Mouse (Mus musculus) hindbrain, embryonic 15.5 days (tissue): ENCODE data around the gene Retnla. TPM values are rescaled to one million over a fixed set of nuclear protein-coding genes. Genes with fewer than 3 reads are reported as not detected.

ENCODE experiments used
- ATAC-seq: fragments of 200-750 bp; cut with Nextera tagmentation; 2 replicates; pipeline ENCODE4 v1.8.0; 2017; ENCODE audit warnings: low read depth, moderate number of reproducible peaks, moderate TSS enrichment; ENCODE audit not compliant: low FRiP score
- H3K27ac ChIP-seq: fragments of 300-500 bp; sonication (generic); replicated peaks from 2 replicates; pipeline ENCODE4 v1.5.1; 2015; ENCODE audit warnings: mild to moderate bottlenecking, inconsistent platforms
- H3K27me3 ChIP-seq: fragments of 300-500 bp; sonication (generic); 2 replicates; pipeline ENCODE4 v1.6.1; 2015; ENCODE audit warnings: control low read depth, inconsistent platforms
- H3K36me3 ChIP-seq: fragments of 300-500 bp; sonication (generic); 2 replicates; pipeline ENCODE4 v1.6.1; 2015; ENCODE audit warnings: control low read depth, inconsistent platforms
- H3K4me1 ChIP-seq: fragments of 300-500 bp; sonication (generic); replicated peaks from 2 replicates; pipeline ENCODE4 v1.6.1; 2015; ENCODE audit warnings: control low read depth, inconsistent platforms
- H3K4me2 ChIP-seq: fragments of 300-500 bp; sonication (generic); 2 replicates; pipeline ENCODE4 v1.6.1; 2015; ENCODE audit warnings: moderate library complexity, mild to moderate bottlenecking, inconsistent platforms
- H3K4me3 ChIP-seq: fragments of 300-500 bp; sonication (generic); 2 replicates; pipeline ENCODE4 v1.5.1; 2015; ENCODE audit warnings: mild to moderate bottlenecking, inconsistent platforms
- H3K9ac ChIP-seq: fragments of 300-500 bp; sonication (generic); 2 replicates; pipeline ENCODE4 v1.6.1; 2015; ENCODE audit warnings: inconsistent platforms
- H3K9me3 ChIP-seq: fragments of 300-500 bp; sonication (generic); 2 replicates; pipeline ENCODE4 v1.6.1; 2016; ENCODE audit warnings: control low read depth, inconsistent platforms
- WGBS: fragments of 180-500 bp; shearing (Covaris S2); methylation state at CpG from one replicate; pipeline ENCODE4 v1.1.7; 2015; 5-methylcytosine and 5-hydroxymethylcytosine counted together
- polyA plus RNA-seq: library from polyadenylated mRNA; unstranded; fragments of >200 nt; fragmentation: Nextera tagmentation; extraction: Ambion mirVana; gene quantifications from 2 replicates; pipeline ENCODE4 v1.2.1, GENCODE M21; 2015

The Retnla gene
- polyA plus RNA-seq = not detected in 2 replicates

GRCm38 (mm10) chr16:48842266-48842665, at the start of gene Retnla:
Retnla (plus strand) TSS chr16:48842551.
- ATAC-seq = no peak
- no peaks in the 10 kb centered on the region for H3K36me3 ChIP-seq
- WGBS = 86% methylated on average over 3 of the region's 3 CpGs

GRCm38 (mm10) chr16:48798285-48798684, 44.1 kb upstream of the Retnla start:
- no peak overlapping the region for H3K4me2 ChIP-seq
- no peaks in the 10 kb centered on the region for H3K9me3 ChIP-seq
- H3K27me3 ChIP-seq = no peaks in the 10 kb centered on the region
- no peak overlapping the region for H3K27ac ChIP-seq
- 72% methylated on average over 3 of the region's 3 CpGs for WGBS
- H3K4me3 ChIP-seq = no peak overlapping the region
- ATAC-seq = no peak
- no peaks in the 10 kb centered on the region for H3K4me1 ChIP-seq
- no peak overlapping the region for H3K9ac ChIP-seq
- H3K36me3 ChIP-seq = no peaks in the 10 kb centered on the region

More at GRCm38 (mm10) chr16:48842266-48842665, at the start of gene Retnla:
- H3K4me3 ChIP-seq = no peak within 1 kb of the TSS
- H3K4me2 ChIP-seq = no peak within 1 kb of the TSS
- H3K4me1 ChIP-seq = no peaks in the 10 kb centered on the region
- H3K27ac ChIP-seq = no peak within 1 kb of the TSS
- no peaks in the 10 kb centered on the region for H3K27me3 ChIP-seq
- no peak within 1 kb of the TSS for H3K9ac ChIP-seq
- H3K9me3 ChIP-seq = no peaks in the 10 kb centered on the region

- H3K27ac ChIP-seq = no peak overlapping the region
- no peak overlapping the region for H3K4me3 ChIP-seq
- no peak overlapping the region for H3K9ac ChIP-seq
- no peaks in the 10 kb centered on the region for H3K27me3 ChIP-seq
- no peaks in the 10 kb centered on the region for H3K36me3 ChIP-seq
- ATAC-seq = no peak
- H3K9me3 ChIP-seq = no peaks in the 10 kb centered on the region
- no peak overlapping the region for H3K4me2 ChIP-seq
- WGBS = 87% methylated on average over 3 of the region's 3 CpGs
- no peaks in the 10 kb centered on the region for H3K4me1 ChIP-seq
These were observed 42.9 kb upstream of the Retnla start for GRCm38 (mm10) chr16:48799470-48799869.

DNA sequence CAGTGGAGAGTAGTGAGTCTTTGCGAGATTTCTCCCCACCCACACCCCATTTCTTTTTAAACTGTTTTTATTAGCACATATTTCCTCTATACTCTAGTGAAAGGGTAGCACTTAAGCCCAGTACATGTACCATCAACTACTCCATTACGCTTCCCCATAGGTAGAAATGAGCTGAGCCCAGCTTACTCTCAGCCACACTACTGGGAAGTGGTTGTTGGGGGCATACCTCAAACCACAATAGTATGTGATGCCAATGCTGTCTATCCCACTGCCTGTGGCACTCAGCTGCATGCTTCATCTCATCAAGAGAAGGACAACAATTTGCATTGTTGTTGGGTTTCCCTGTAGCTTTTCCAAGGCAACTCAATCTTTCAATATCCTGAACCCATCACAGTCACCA, 41.4 kb upstream of the Retnla start:
- no peak overlapping the region for H3K9ac ChIP-seq
- H3K4me1 ChIP-seq = no peaks in the 10 kb centered on the region
- H3K4me2 ChIP-seq = no peak overlapping the region
- no peak for ATAC-seq
- no peaks in the 10 kb centered on the region for H3K27me3 ChIP-seq
- H3K9me3 ChIP-seq = no peaks in the 10 kb centered on the region
- H3K4me3 ChIP-seq = no peak overlapping the region
- H3K36me3 ChIP-seq = no peaks in the 10 kb centered on the region
- no peak overlapping the region for H3K27ac ChIP-seq
- 93% methylated on average over 2 of the region's 2 CpGs for WGBS

GRCm38 (mm10) chr16:48805412-48805811, 36.9 kb upstream of the Retnla start:
- Histone ChIP-seq H3K9me3 (no peaks in the 10 kb centered on the region), H3K4me1 (no peaks in the 10 kb centered on the region), H3K4me2 (no peak overlapping the region), H3K27me3 (no peaks in the 10 kb centered on the region), H3K9ac (no peak overlapping the region), H3K36me3 (no peaks in the 10 kb centered on the region), H3K27ac (no peak overlapping the region), H3K4me3 (no peak overlapping the region)
- WGBS = 80% methylated on average over 1 of the region's 1 CpGs
- no peak for ATAC-seq

DNA sequence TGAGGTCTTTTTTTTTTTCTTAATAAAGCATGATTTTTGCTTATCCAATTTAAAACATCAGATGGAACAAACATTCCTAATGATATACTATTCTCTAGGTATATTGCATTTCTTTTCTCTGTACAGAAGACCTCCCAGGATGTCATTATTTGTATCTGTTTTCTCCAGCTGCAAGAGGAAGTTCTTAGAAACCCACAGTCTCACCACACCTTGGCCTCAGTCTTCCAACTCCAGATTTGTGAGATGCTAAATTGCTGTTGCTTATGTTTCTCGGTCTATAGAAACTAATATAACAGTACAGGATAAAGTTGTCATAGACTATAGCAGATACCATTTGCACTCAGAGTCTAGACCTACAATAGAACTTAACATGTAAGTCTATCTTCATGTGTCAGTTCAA, 35.8 kb upstream of the Retnla start:
- no peak overlapping the region for H3K9ac ChIP-seq
- H3K4me1 ChIP-seq = no peaks in the 10 kb centered on the region
- no peaks in the 10 kb centered on the region for H3K9me3 ChIP-seq
- no peak for ATAC-seq
- H3K27me3 ChIP-seq = no peaks in the 10 kb centered on the region
- H3K4me3 ChIP-seq = no peak overlapping the region
- H3K4me2 ChIP-seq = no peak overlapping the region
- H3K36me3 ChIP-seq = no peaks in the 10 kb centered on the region
- 83% methylated on average over 1 of the region's 1 CpGs for WGBS
- no peak overlapping the region for H3K27ac ChIP-seq

GRCm38 (mm10) chr16:48809374-48809773, 33.0 kb upstream of the Retnla start:
- Histone ChIP-seq H3K4me2 (no peak overlapping the region), H3K27me3 (no peaks in the 10 kb centered on the region), H3K9me3 (no peaks in the 10 kb centered on the region), H3K36me3 (no peaks in the 10 kb centered on the region), H3K9ac (no peak overlapping the region), H3K27ac (no peak overlapping the region), H3K4me3 (no peak overlapping the region), H3K4me1 (no peaks in the 10 kb centered on the region)
- ATAC-seq = no peak
- WGBS = 76% methylated on average over 2 of the region's 2 CpGs

GRCm38 (mm10) chr16:48811881-48812436, 30.4 kb upstream of the Retnla start:
- Histone ChIP-seq H3K27me3 (no peaks in the 10 kb centered on the region), H3K9ac (no peak overlapping the region), H3K4me2 (no peak overlapping the region), H3K4me1 (no peaks in the 10 kb centered on the region), H3K36me3 (no peaks in the 10 kb centered on the region), H3K27ac (no peak overlapping the region), H3K4me3 (no peak overlapping the region), H3K9me3 (no peaks in the 10 kb centered on the region)
- ATAC-seq = no peak
- 85% methylated on average over 7 of the region's 7 CpGs for WGBS

- no peaks in the 10 kb centered on the region for H3K9me3 ChIP-seq
- H3K27me3 ChIP-seq = no peaks in the 10 kb centered on the region
- no peaks in the 10 kb centered on the region for H3K4me1 ChIP-seq
- no peak within 1 kb of the TSS for H3K9ac ChIP-seq
- no peaks in the 10 kb centered on the region for H3K36me3 ChIP-seq
- H3K27ac ChIP-seq = no peak within 1 kb of the TSS
- 98% methylated on average over 2 of the region's 2 CpGs for WGBS
- no peak within 1 kb of the TSS for H3K4me2 ChIP-seq
- ATAC-seq = no peak
- H3K4me3 ChIP-seq = no peak within 1 kb of the TSS
These were observed 25.7 kb upstream of the Retnla start, which contains the start of gene Retnlb for GRCm38 (mm10) chr16:48816695-48817094. Retnlb (plus strand) TSS chr16:48816856.

DNA sequence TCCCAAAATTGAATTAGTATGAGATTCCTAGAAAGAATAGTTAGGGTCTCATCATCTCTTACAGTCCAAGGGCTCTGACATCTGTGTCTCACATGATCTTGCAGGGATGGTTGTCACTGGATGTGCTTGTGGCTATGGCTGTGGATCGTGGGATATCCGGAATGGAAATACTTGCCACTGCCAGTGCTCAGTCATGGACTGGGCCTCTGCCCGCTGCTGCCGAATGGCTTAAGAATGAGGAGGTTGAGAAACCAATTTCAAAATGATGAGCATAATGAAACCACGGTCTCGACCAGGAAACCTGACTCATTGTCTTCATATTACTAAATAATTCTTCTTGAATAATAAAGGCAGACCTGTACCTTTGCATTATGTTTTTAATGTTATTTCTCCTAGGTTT, 23.8 kb upstream of the Retnla start:
- WGBS = 94% methylated on average over 6 of the region's 6 CpGs
- no peak for ATAC-seq

DNA sequence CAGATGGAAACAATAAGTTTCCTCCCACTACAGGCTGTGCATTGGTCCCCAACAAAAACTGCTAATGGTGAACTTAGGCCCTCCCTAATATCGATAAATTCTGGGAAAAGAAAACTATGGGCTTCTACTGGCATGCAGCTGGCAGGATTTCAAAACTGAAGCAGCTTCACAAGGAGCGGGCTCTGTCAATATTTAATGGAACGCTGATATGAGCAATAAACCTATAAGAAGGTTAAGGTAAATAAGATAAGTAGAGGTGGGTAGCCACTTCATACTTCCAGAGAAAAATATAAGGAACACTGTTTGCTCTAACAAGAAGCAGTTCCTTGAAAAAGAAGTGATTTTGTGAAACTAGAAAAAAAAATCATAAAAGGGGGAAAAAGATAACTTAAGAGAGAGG, 15.9 kb upstream of the Retnla start:
- WGBS = 96% methylated on average over 3 of the region's 3 CpGs
- H3K9me3 ChIP-seq = no peaks in the 10 kb centered on the region
- no peak overlapping the region for H3K9ac ChIP-seq
- H3K36me3 ChIP-seq = no peaks in the 10 kb centered on the region
- H3K4me1 ChIP-seq = no peaks in the 10 kb centered on the region
- H3K4me3 ChIP-seq = no peak overlapping the region
- no peak for ATAC-seq
- H3K27ac ChIP-seq = no peak overlapping the region
- no peak overlapping the region for H3K4me2 ChIP-seq
- H3K27me3 ChIP-seq = no peaks in the 10 kb centered on the region

More for the DNA sequence above, 23.8 kb upstream of the Retnla start:
- Histone ChIP-seq H3K27ac (no peak overlapping the region), H3K27me3 (no peaks in the 10 kb centered on the region), H3K4me3 (no peak overlapping the region), H3K4me2 (no peak overlapping the region), H3K9ac (no peak overlapping the region), H3K9me3 (no peaks in the 10 kb centered on the region), H3K36me3 (no peaks in the 10 kb centered on the region), H3K4me1 (no peaks in the 10 kb centered on the region)

DNA sequence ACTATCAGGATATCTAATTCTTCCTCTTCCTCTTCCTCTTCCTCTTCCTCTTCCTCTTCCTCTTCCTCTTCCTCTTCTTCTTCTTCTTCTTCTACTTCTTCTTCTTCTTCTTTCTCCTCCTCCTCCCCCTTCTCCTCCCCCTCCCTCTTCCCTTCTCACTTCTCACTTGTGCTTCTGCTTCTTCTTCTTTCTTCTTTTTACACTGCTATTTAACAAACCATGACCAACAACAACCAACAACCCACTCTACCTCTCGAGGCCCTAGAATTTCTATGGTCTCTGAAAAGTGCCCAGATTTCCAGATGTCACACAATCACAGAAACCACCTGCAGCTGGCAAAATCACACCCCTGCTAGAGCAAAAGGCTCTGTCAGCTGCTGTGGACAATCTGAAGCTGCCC, 14.7 kb upstream of the Retnla start:
- no peak overlapping the region for H3K9ac ChIP-seq
- no peaks in the 10 kb centered on the region for H3K4me1 ChIP-seq
- no peak for ATAC-seq
- H3K4me3 ChIP-seq = no peak overlapping the region
- H3K4me2 ChIP-seq = no peak overlapping the region
- H3K9me3 ChIP-seq = no peaks in the 10 kb centered on the region
- no peaks in the 10 kb centered on the region for H3K36me3 ChIP-seq
- 70% methylated on average over 1 of the region's 1 CpGs for WGBS
- H3K27ac ChIP-seq = no peak overlapping the region
- H3K27me3 ChIP-seq = no peaks in the 10 kb centered on the region

GRCm38 (mm10) chr16:48829060-48829459, 13.3 kb upstream of the Retnla start:
- 86% methylated on average over 4 of the region's 4 CpGs for WGBS
- no peaks in the 10 kb centered on the region for H3K9me3 ChIP-seq
- H3K9ac ChIP-seq = no peak overlapping the region
- no peaks in the 10 kb centered on the region for H3K27me3 ChIP-seq
- no peak overlapping the region for H3K4me3 ChIP-seq
- H3K4me2 ChIP-seq = no peak overlapping the region
- H3K4me1 ChIP-seq = no peaks in the 10 kb centered on the region
- H3K36me3 ChIP-seq = no peaks in the 10 kb centered on the region
- no peak overlapping the region for H3K27ac ChIP-seq
- no peak for ATAC-seq
